Mouse (Mus musculus) kidney, embryonic 14.5 days (tissue): ENCODE results near the gene Snrk. TPM values are rescaled to one million over a fixed set of nuclear protein-coding genes. Genes with fewer than 3 reads are reported as not detected.

Experiments
- ATAC-seq: fragments of 200-750 bp; cut with Nextera tagmentation; 2 replicates; pipeline ENCODE4 v1.8.0; 2017; ENCODE audit warnings: moderate number of reproducible peaks, mild to moderate bottlenecking, moderate TSS enrichment, moderate library complexity; ENCODE audit not compliant: low FRiP score, low TSS enrichment
- H3K27ac ChIP-seq: fragments of 300-500 bp; sonication (generic); 2 replicates; pipeline ENCODE4 v1.5.1; 2014; ENCODE audit warnings: low read depth, mild to moderate bottlenecking, low read length, moderate library complexity, mixed read lengths
- H3K27me3 ChIP-seq: fragments of 300-500 bp; sonication (generic); 2 replicates; pipeline ENCODE4 v1.6.1; 2014; ENCODE audit warnings: mild to moderate bottlenecking, low read length; ENCODE audit not compliant: control insufficient read depth, insufficient read depth
- H3K36me3 ChIP-seq: fragments of 300-500 bp; sonication (generic); 2 replicates; pipeline ENCODE4 v1.6.1; 2014; ENCODE audit warnings: low read length, mixed read lengths; ENCODE audit not compliant: control insufficient read depth, insufficient read depth
- H3K4me1 ChIP-seq: fragments of 300-500 bp; sonication (generic); 2 replicates; pipeline ENCODE4 v1.6.1; 2014; ENCODE audit warnings: low read length, mixed read lengths; ENCODE audit not compliant: control insufficient read depth, insufficient read depth
- H3K4me2 ChIP-seq: fragments of 300-500 bp; sonication (generic); replicated peaks from 2 replicates; pipeline ENCODE4 v1.6.1; 2014; ENCODE audit warnings: low read depth, mild to moderate bottlenecking, low read length
- H3K4me3 ChIP-seq: fragments of 300-500 bp; sonication (generic); 2 replicates; pipeline ENCODE4 v1.5.1; 2014; ENCODE audit warnings: mild to moderate bottlenecking, low read length
- H3K9ac ChIP-seq: fragments of 300-500 bp; sonication (generic); 2 replicates; pipeline ENCODE4 v1.6.1; 2014; ENCODE audit warnings: low read depth, mild to moderate bottlenecking, low read length, moderate library complexity
- H3K9me3 ChIP-seq: fragments of 300-500 bp; sonication (generic); 2 replicates; pipeline ENCODE4 v1.6.1; 2016; ENCODE audit warnings: low read length; ENCODE audit not compliant: control insufficient read depth
- WGBS: fragments of 180-500 bp; shearing (Covaris S2); extraction: QIAGEN DNeasy Blood & Tissue Kit; methylation state at CpG from one replicate; pipeline ENCODE4 v1.1.7; 2014; 5-methylcytosine and 5-hydroxymethylcytosine counted together
- polyA plus RNA-seq: library from polyadenylated mRNA; unstranded; fragments of >200 nt; fragmentation: Nextera tagmentation; extraction: Ambion mirVana; gene quantifications from 2 replicates; pipeline ENCODE4 v1.2.1, GENCODE M21; 2014

Gene Snrk
- polyA plus RNA-seq, 1 experiment from 2014 or later: 41.1 TPM

GRCm38 (mm10) chr9:122117692-122118529 lies 845 bp downstream of the Snrk start:
- peak overlapping the region; percentile 86 for H3K27ac ChIP-seq
- WGBS: 5% methylated on average over 40 of the region's 40 CpGs
- peak overlapping the region; percentile 89 for H3K4me3 ChIP-seq
- H3K36me3 ChIP-seq: no peaks in the 10 kb centered on the region
- H3K27me3 ChIP-seq: no peaks in the 10 kb centered on the region
- ATAC-seq: peak; percentile 17
- H3K9ac ChIP-seq: peak overlapping the region; percentile 94
- no peaks in the 10 kb centered on the region for H3K9me3 ChIP-seq
- H3K4me1 ChIP-seq: no peaks in the 10 kb centered on the region
- H3K4me2 ChIP-seq: peak overlapping the region; percentile 70

- WGBS: 46% methylated on average over 3 of the region's 3 CpGs
- Histone ChIP-seq H3K27me3 (no peaks in the 10 kb centered on the region), H3K9ac (no peak overlapping the region), H3K36me3 (no peaks in the 10 kb centered on the region), H3K4me1 (no peaks in the 10 kb centered on the region), H3K9me3 (no peaks in the 10 kb centered on the region), H3K27ac (no peak overlapping the region), H3K4me2 (no peak overlapping the region), H3K4me3 (no peak overlapping the region)
- no peak for ATAC-seq
These were observed 3.0 kb downstream of the Snrk start for GRCm38 (mm10) chr9:122120089-122120488.

DNA sequence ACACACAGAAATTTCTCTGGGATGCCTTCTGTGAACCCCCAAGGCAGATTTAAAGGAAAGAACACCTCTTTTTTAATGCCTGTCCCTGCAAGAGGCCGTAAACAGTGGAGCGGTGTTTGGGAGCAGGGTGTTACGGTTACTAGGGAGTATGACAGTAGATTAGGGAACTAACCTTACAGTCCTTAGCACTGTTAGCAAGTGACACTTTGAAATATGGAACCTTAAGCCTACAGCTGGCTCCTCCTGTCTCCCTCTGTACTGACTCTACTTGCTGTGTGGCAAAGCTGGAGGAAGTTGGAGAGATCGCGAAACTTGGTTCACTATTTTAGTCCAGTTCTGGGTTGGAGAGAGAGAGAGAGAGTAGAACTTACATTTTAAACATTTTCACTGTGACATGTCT lies 5.0 kb downstream of the Snrk start:
- Histone ChIP-seq H3K27ac (no peak overlapping the region), H3K9ac (no peak overlapping the region), H3K4me2 (no peak overlapping the region), H3K27me3 (no peaks in the 10 kb centered on the region), H3K4me3 (no peak overlapping the region), H3K4me1 (no peaks in the 10 kb centered on the region), H3K36me3 (no peaks in the 10 kb centered on the region), H3K9me3 (no peaks in the 10 kb centered on the region)
- 70% methylated on average over 5 of the region's 5 CpGs for WGBS
- no peak for ATAC-seq

DNA sequence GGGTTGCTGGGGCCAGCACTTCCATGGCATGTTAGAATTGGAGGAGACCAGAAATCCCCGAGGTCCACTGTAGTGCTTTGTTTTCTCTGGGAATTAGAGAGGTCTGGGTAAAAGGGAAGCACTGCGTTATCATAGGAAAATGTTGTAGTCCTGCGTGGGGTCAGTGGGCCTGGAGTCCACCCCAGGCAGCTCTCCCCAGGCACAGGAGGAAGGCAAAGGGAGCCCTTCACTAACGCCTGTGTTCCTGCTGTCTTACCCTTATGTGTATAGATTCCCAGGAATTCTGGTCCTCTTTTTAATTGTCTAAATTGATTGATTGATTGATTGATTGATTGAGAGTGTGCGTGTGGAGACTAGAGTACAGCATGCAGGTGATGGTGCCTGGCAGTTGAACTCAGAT lies 6.1 kb downstream of the Snrk start:
- Histone ChIP-seq H3K27me3 (no peaks in the 10 kb centered on the region), H3K4me3 (no peak overlapping the region), H3K4me2 (no peak overlapping the region), H3K27ac (no peak overlapping the region), H3K36me3 (no peaks in the 10 kb centered on the region), H3K9ac (no peak overlapping the region), H3K4me1 (no peaks in the 10 kb centered on the region), H3K9me3 (no peaks in the 10 kb centered on the region)
- no peak for ATAC-seq
- 72% methylated on average over 5 of the region's 5 CpGs for WGBS

DNA sequence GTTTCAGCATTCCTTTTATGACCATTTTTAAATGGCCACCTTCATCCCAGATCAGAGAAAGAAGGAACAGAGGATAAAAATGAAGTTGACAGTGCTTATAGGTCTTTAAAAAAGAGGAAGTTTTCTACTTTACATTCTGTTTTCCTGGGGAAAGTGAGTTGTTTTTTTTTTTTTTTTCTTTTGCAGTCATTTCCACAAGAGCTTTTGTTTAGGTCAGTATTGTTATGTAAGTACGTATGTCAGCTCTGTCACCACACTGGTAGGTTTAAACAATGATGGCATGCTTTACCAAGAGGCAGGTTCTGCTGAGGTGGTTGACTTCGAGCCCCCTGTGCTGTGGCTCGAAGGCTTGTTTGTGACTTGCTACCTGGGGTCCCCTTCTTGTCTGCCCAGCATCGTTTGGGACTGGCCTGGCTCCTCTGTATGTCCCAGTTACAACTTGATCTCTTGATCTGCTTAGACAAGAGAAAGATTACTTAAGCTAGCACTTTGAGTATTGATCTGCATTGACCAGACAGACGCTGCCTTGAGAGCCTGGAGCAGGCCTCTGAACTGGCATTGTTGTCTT lies 8.7 kb downstream of the Snrk start:
- WGBS: 73% methylated on average over 5 of the region's 5 CpGs
- Histone ChIP-seq H3K9ac (no peak overlapping the region), H3K27me3 (no peaks in the 10 kb centered on the region), H3K4me2 (no peak overlapping the region), H3K27ac (no peak overlapping the region), H3K9me3 (no peaks in the 10 kb centered on the region), H3K4me3 (no peak overlapping the region), H3K4me1 (no peaks in the 10 kb centered on the region), H3K36me3 (no peaks in the 10 kb centered on the region)
- ATAC-seq: no peak

- Histone ChIP-seq H3K4me1 (no peaks in the 10 kb centered on the region), H3K4me2 (no peak overlapping the region), H3K36me3 (no peaks in the 10 kb centered on the region), H3K9me3 (no peaks in the 10 kb centered on the region), H3K9ac (no peak overlapping the region), H3K27ac (no peak overlapping the region), H3K27me3 (no peaks in the 10 kb centered on the region), H3K4me3 (no peak overlapping the region)
- 76% methylated on average over 8 of the region's 8 CpGs for WGBS
- ATAC-seq: no peak
These were observed 9.7 kb downstream of the Snrk start for GRCm38 (mm10) chr9:122126790-122127189.

DNA sequence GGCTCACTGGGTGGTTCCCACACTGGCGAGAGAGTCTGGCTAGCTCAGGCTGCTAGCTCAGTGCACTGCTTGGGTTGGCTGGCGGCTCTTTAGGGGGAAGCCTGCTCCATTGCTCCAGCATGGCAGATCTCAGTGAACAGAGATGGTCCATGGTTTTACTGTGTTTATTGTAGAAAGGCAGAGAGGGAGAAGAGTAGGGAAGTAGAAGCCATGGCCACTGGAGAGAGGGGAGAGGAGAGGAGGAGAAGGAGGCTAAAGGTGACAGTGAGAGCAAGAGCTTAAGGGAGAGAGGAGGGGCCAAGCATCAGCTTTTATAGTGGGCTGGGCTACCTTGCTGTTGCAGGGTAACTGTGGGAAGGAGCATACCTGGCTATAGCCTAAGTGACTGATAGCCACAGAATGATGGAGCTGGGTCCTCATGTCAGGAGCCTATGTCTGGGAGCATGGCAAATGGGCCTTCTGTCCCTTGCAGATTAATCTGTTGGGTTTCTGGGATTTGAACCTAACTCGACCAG lies 10.3 kb downstream of the Snrk start:
- H3K4me2 ChIP-seq: no peak overlapping the region
- H3K9ac ChIP-seq: no peak overlapping the region
- H3K27me3 ChIP-seq: no peaks in the 10 kb centered on the region
- H3K4me3 ChIP-seq: no peak overlapping the region
- no peaks in the 10 kb centered on the region for H3K36me3 ChIP-seq
- ATAC-seq: no peak
- no peak overlapping the region for H3K27ac ChIP-seq
- H3K4me1 ChIP-seq: no peaks in the 10 kb centered on the region
- no peaks in the 10 kb centered on the region for H3K9me3 ChIP-seq
- WGBS: 79% methylated on average over 3 of the region's 3 CpGs

DNA sequence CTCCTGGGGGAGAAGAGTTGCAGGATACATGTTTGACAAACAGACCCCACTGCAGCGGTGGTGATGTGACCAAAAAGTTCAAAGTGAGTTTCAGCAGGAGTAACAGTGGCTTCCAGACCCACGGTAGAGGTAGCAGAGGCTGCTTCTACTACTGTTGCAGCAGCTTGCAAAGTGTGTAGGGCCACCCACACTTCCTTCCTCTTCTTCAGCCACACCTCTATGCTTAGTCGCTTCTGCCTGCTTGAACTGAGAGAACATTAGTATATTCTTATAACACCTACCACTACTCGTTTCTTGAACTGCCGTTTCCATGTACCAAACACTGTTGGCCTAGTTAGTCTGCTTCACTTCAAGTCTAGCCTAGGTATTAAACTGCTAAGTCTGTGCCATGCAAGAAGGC lies 11.6 kb downstream of the Snrk start:
- Histone ChIP-seq H3K27ac (no peak overlapping the region), H3K9me3 (no peaks in the 10 kb centered on the region)

DNA sequence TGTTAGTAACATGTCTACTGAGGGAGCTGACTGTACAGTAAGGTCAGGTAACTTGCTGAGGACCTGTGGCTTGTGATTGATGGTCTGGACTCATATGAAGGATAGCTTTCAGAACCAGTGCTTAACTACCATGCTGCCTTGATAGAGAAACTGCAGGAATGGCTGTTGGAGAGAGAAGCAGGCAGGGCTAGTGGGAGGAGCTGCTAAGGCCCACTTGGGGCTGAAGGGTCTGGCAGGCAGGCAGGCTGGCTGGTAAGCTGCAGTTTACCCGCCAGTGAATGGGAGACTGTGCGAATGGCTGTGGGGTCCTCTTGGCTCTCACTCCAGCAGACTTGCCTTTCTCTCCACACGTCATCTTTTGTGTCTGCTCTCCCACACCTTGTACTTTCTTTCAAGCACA lies 13.6 kb downstream of the Snrk start:
- H3K4me3 ChIP-seq: no peak overlapping the region

More for the DNA sequence above, 11.6 kb downstream of the Snrk start:
- Histone ChIP-seq H3K27me3 (no peaks in the 10 kb centered on the region), H3K4me3 (no peak overlapping the region), H3K36me3 (peaks cover 5% of the 10 kb centered on the region; the same call in 1 of the 2 replicates), H3K4me1 (no peaks in the 10 kb centered on the region), H3K4me2 (no peak overlapping the region), H3K9ac (no peak overlapping the region)
- no peak for ATAC-seq
- WGBS: 69% methylated on average over 5 of the region's 5 CpGs

More for the DNA sequence above, 13.6 kb downstream of the Snrk start:
- H3K9me3 ChIP-seq: no peaks in the 10 kb centered on the region
- 0 out of 2 replicates have a peak, but pooled peaks cover 5% of the 10 kb centered on the region for H3K4me1 ChIP-seq
- ATAC-seq: no peak
- H3K27ac ChIP-seq: no peak overlapping the region
- no peak overlapping the region for H3K4me2 ChIP-seq
- no peak overlapping the region for H3K9ac ChIP-seq
- 64% methylated on average over 3 of the region's 3 CpGs for WGBS
- H3K27me3 ChIP-seq: no peaks in the 10 kb centered on the region
- peaks cover 8% of the 10 kb centered on the region; the same call in 1 of the 2 replicates for H3K36me3 ChIP-seq
